Mouse (Mus musculus): ENCODE results near the gene Chrna5.

Gene Chrna5

GRCm38 (mm10) chr9:55023902-55024583 lies 43.4 kb downstream of the Chrna5 start:
- peak; percentile 95 for DNase-seq

DNA sequence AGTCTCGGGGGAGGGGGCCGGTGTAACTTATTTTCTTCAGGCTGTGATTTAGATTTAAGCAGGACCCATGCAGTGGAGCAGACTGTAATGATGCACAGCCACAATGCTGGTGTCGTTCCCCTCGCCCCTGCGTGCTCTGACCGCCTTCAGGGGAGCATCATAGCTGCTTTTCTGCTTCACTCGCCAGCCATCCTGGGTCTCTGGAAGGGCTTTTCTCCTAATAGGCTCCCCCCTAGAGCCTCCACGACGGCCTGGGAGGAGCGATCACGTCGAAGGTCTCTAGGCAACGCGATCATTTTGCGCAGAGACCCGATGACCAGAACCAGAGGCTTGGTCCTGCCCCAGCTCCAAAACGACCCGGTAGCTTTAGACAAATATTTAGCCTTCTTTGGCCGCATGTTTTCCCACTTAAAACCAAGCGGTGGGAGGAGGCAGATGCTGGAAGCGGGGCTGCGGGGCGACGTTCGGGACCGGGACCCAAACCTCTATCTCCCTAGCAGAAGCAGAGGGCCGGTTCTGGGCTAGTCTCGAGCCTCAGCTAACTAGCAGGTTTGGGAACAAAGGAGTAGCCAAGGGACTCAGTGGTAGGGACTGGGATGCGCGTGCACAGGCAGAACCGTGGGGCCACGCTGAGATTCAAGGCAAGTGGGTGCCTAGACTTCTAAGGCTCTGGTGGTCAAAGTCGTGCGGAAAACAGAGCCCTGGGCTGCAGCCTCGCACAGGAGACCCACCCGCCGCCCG lies 45.0 kb downstream of the Chrna5 start:
- DNase-seq = no peak

GRCm38 (mm10) chr9:55026275-55026663 lies 45.6 kb downstream of the Chrna5 start, which contains the start of gene Chrna3:
TSS of gene Chrna3 (minus strand) at chr9:55026562.
- no peak for DNase-seq

DNA sequence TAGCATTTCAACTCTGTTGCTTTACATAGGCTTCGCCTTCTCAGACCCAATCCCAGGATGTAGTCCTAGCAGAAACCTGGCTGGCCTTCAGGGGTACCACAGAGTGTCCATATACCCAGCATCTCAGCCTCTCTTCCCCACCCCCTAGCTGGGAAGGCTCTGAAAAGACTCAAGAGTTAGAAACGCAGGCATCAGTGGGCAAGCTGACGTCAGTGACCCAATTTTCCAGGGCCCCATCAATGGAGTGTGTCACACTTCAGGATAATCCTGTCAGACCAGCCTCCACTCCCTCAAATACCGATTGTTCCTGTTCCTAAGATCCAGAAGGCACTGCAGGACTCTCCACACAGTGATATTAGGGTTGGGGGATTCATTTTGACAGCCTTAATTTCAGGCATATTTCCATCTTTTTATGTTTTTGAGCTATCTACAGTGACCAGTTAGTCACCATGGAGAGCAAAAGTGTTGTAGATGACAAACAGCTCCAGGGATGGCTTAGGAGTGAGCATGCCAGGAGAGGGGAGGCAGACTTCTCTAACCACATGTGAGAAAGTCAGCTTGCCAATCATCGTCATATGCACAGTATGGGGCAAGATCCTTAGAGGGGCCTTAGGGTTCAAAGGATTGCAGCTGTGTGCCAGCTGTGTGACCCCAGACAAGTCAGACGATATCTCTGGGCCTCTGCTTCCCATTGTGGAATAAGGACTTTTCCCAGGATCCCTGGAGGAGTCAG lies 50.9 kb downstream of the Chrna5 start:
- DNase-seq = no peak

GRCm38 (mm10) chr9:55038948-55039347 lies 58.3 kb downstream of the Chrna5 start:
- no peak for DNase-seq

- no peak for DNase-seq
These were observed 59.3 kb downstream of the Chrna5 start for GRCm38 (mm10) chr9:55039983-55040382.

DNA sequence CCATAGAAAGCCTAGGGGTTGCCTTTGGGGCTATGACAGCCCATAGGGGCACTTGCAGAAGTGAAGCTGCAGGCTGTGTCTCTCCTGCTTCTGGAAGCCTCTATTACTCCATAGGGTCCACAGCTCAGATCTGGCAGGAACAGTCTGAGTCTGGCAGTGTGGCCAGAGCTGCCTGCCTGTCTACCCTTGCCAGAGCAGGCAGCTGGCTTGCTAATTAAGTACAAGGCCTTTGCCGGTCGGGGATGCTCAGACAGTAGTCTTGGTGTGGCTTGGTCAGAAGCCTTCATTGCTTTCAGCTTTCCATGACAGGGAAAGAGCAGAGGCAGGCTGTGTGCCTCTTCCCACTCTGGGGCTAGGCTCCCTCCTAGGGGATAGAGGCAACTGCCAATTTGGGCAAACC lies 60.7 kb downstream of the Chrna5 start:
- no peak for DNase-seq

- no peak for DNase-seq
These were observed 63.0 kb downstream of the Chrna5 start for GRCm38 (mm10) chr9:55043688-55044087.

DNA sequence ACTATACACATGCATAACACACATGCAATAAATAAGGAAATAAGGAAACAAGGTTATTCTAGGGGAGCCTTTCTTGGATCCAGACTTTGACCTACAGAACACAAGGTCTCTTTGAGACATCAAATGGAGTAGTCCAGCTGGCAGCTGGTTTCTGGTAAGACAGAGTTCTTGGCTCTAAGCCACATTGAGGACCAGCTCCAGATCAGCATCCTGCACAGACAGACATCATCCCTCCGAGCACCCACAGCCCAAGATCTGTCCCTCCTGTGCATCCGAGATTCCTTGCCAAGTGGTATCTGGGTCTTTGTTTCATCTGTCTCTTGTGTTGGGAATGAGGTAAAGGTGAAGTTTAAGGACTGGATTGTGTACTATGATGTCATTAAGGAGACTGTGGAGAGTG lies 64.3 kb downstream of the Chrna5 start:
- DNase-seq = no peak

DNA sequence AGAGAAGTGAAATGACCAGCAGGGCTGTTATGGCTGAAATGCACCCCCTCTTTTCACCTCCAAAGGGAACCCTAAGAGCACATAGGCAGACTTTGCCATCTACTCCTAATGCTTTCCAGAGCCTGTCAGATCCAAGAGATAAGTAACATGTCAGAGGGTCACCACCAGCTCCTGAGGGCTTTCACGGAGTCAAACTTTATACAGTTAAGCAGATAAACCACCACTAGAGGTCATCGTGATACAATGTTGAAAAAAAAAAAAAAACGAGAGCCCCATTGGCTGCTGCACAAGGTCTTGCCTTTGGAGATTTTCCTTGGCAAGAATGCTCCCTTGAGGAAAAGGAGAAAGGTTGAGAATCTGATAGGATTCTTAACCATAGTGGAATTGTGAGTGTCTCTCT lies 66.1 kb downstream of the Chrna5 start:
- DNase-seq = no peak

DNA sequence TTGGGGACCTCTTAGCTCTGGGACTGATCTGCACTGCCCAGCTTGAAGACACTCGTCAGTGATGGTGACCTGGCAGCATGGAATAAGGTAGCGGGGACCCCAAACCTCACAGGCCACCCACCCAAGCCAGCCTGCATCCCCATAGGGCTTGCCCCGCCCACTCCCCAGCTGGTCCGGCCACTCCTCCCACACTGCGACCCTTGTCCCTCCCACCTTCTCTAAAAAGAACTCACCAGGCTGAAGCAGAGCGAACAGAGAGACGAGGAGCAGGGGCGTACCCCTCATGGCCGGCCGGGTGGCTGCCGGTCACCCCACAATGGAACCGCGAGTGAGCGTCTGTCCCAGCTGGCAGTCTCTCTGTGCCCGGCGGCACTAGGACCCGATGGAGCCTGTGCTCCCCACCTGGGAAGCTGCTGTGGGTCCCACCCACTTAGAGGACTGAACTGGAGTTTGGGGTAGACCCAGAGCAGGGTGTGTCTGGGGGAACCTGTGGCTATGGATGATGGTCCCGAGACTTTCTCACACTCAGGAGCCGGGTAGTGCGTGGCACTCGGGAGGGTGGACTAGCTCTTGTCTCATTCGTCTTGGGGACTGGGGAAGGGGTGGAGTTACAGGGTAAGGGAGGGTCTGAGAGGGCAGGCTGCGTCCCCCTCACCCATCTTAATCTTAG lies 67.7 kb downstream of the Chrna5 start, which contains the start of gene Chrnb4:
TSS of gene Chrnb4 (minus strand) at position 569 of the 670 bp plus-strand sequence.
- peak; percentile 85 for DNase-seq

GRCm38 (mm10) chr9:55055386-55055930 lies 74.8 kb downstream of the Chrna5 start:
- DNase-seq = no peak

All from heart, adult 11 months (tissue).